Mouse (Mus musculus) lung, embryonic 16.5 days (tissue): Measurements from ENCODE around the gene Lpin3. TPM values are rescaled to one million over a fixed set of nuclear protein-coding genes. Genes with fewer than 3 reads are reported as not detected.

Experiments used
- ATAC-seq: fragments of 200-750 bp; cut with Nextera tagmentation; 2 replicates; pipeline ENCODE4 v1.8.0; 2017; ENCODE audit warnings: low read depth, mild to moderate bottlenecking, moderate library complexity
- H3K27ac ChIP-seq: fragments of 300-500 bp; sonication (generic); 2 replicates; pipeline ENCODE4 v1.5.1; 2014; ENCODE audit warnings: mild to moderate bottlenecking, control low read depth, low read length
- H3K27me3 ChIP-seq: fragments of 300-500 bp; sonication (generic); 2 replicates; pipeline ENCODE4 v1.6.1; 2014; ENCODE audit warnings: low read depth, low read length, mixed read lengths; ENCODE audit not compliant: control insufficient read depth, insufficient read depth
- H3K36me3 ChIP-seq: fragments of 300-500 bp; sonication (generic); 2 replicates; pipeline ENCODE4 v1.6.1; 2014; ENCODE audit warnings: low read length; ENCODE audit not compliant: control insufficient read depth, insufficient read depth
- H3K4me1 ChIP-seq: fragments of 300-500 bp; sonication (generic); replicated peaks from 2 replicates; pipeline ENCODE4 v1.6.1; 2014; ENCODE audit warnings: low read length, mixed read lengths; ENCODE audit not compliant: control insufficient read depth, insufficient read depth
- H3K4me2 ChIP-seq: fragments of 300-500 bp; sonication (generic); 2 replicates; pipeline ENCODE4 v1.6.1; 2014; ENCODE audit warnings: low read depth, low read length, control low read depth
- H3K4me3 ChIP-seq: fragments of 300-500 bp; sonication (generic); 2 replicates; pipeline ENCODE4 v1.5.1; 2014; ENCODE audit warnings: mild to moderate bottlenecking, low read length, control low read depth
- H3K9ac ChIP-seq: fragments of 300-500 bp; sonication (generic); 2 replicates; pipeline ENCODE4 v1.6.1; 2014; ENCODE audit warnings: low read length, control low read depth
- H3K9me3 ChIP-seq: fragments of 300-500 bp; sonication (generic); 2 replicates; pipeline ENCODE4 v1.6.1; 2016; ENCODE audit warnings: low read length; ENCODE audit not compliant: control insufficient read depth
- WGBS: fragments of 180-500 bp; shearing (Covaris S2); extraction: QIAGEN DNeasy Blood & Tissue Kit; methylation state at CpG from one replicate; pipeline ENCODE4 v1.1.7; 2014; 5-methylcytosine and 5-hydroxymethylcytosine counted together
- polyA plus RNA-seq: library from polyadenylated mRNA; unstranded; fragments of >200 nt; fragmentation: Nextera tagmentation; extraction: Ambion mirVana; gene quantifications from 2 replicates; pipeline ENCODE4 v1.2.1, GENCODE M21; 2015

Gene Lpin3
- polyA plus RNA-seq, 1 experiment from 2014 or later = 3.6 TPM

DNA sequence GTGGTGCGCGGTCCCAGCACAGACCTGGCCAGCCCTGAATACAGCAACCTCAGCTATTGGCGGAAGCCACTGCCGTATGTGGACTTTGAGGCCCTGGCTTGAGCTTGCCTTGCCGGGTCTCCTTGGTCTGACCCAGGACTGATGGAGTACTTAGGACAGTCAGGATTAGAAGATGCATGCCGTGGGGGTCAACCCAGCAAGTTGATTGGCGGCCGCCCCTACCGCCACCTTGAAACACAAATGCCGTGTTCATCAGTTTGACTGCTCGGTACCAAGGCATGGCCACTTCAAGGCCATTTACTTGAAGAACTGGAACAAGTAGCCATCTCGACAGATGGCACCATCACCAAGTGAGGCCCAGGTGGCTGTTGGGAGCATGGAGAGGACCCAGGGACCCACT is 24.8 kb downstream of the Lpin3 start:
- no peak for ATAC-seq
- WGBS = 94% methylated on average over 12 of the region's 12 CpGs
- H3K4me3 ChIP-seq = no peak overlapping the region

DNA sequence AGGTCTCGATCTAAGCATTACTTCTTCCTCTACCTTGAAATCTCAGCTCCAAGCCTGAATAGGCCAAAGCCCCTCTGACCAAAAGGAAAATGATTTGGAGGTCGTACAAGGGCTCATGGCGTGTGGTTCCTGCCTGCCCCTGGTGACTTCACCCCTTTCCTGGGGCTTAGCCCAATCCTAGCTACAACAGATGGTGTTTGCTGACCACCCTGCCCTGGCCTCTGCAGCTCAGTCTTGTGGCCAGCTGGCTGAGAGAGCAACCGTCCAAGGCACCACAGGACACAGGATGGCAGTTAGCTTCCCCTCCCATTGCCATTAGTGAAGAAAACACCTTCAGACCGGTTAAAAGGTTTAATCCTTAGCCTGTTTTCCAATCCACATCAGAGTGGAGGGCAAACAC is 25.6 kb downstream of the Lpin3 start:
- no peaks in the 10 kb centered on the region for H3K4me1 ChIP-seq
- no peak overlapping the region for H3K27ac ChIP-seq
- H3K27me3 ChIP-seq = peaks cover 8% of the 10 kb centered on the region
- H3K9ac ChIP-seq = no peak overlapping the region
- H3K36me3 ChIP-seq = no peaks in the 10 kb centered on the region
- no peak overlapping the region for H3K4me3 ChIP-seq
- no peaks in the 10 kb centered on the region for H3K9me3 ChIP-seq
- H3K4me2 ChIP-seq = no peak overlapping the region
- WGBS = 74% methylated on average over 5 of the region's 5 CpGs
- no peak for ATAC-seq

More for the DNA sequence above, 24.8 kb downstream of the Lpin3 start:
- no peaks in the 10 kb centered on the region for H3K9me3 ChIP-seq
- no peak overlapping the region for H3K27ac ChIP-seq
- no peaks in the 10 kb centered on the region for H3K36me3 ChIP-seq
- no peaks in the 10 kb centered on the region for H3K4me1 ChIP-seq
- peaks cover 1% of the 10 kb centered on the region for H3K27me3 ChIP-seq
- no peak overlapping the region for H3K9ac ChIP-seq
- H3K4me2 ChIP-seq = no peak overlapping the region

DNA sequence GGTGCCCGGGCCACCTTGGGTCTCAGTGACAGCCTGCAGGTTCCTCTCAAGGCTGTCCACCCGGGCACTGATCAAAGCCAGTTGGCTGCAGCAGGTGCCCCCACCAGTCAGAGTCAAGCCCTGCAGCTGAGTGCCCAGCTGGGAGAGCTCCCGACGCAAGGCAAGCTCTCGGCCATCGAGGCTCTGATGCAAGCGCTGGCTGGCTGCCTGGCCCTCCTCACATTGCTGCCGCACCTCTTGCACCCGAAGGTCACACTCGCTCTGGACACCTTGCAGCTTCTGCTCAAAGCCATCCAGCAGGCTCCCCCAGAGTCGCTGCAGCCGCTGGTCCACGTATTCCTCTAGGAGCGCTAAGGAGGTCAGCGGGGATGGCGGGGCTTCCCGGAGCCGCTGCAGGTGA is 28.1 kb downstream of the Lpin3 start:
- Histone ChIP-seq H3K4me3 (no peak overlapping the region), H3K36me3 (no peaks in the 10 kb centered on the region), H3K4me1 (peaks cover 13% of the 10 kb centered on the region), H3K9me3 (no peaks in the 10 kb centered on the region), H3K4me2 (no peak overlapping the region), H3K27me3 (peaks cover 30% of the 10 kb centered on the region), H3K27ac (no peak overlapping the region), H3K9ac (no peak overlapping the region)
- ATAC-seq = no peak
- 58% methylated on average over 18 of the region's 18 CpGs for WGBS

DNA sequence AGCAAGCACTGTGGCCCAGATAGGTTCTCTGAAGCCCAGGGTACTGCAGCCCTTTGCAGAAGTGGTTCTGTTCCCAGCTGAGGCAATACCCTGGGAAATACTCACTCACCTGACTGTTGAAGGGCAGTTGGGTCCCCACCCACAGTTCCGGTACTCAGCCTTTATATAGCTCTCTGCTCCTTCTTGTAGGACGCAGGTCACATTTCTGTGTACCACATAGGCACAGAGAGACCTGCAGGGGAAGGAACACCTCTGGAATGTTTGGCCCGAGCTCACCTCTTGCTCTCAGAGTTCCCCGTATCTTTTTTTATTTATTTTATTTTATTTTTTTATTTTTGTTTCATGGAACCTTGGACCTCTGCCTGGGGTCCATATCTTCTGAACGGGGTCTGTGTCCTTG is 30.2 kb downstream of the Lpin3 start:
- ATAC-seq = no peak
- peaks cover 17% of the 10 kb centered on the region for H3K4me1 ChIP-seq
- no peaks in the 10 kb centered on the region for H3K9me3 ChIP-seq
- H3K4me2 ChIP-seq = no peak overlapping the region
- H3K27ac ChIP-seq = no peak overlapping the region
- no peak overlapping the region for H3K4me3 ChIP-seq
- H3K27me3 ChIP-seq = peaks cover 30% of the 10 kb centered on the region
- H3K36me3 ChIP-seq = no peaks in the 10 kb centered on the region
- 70% methylated on average over 5 of the region's 5 CpGs for WGBS
- no peak overlapping the region for H3K9ac ChIP-seq

DNA sequence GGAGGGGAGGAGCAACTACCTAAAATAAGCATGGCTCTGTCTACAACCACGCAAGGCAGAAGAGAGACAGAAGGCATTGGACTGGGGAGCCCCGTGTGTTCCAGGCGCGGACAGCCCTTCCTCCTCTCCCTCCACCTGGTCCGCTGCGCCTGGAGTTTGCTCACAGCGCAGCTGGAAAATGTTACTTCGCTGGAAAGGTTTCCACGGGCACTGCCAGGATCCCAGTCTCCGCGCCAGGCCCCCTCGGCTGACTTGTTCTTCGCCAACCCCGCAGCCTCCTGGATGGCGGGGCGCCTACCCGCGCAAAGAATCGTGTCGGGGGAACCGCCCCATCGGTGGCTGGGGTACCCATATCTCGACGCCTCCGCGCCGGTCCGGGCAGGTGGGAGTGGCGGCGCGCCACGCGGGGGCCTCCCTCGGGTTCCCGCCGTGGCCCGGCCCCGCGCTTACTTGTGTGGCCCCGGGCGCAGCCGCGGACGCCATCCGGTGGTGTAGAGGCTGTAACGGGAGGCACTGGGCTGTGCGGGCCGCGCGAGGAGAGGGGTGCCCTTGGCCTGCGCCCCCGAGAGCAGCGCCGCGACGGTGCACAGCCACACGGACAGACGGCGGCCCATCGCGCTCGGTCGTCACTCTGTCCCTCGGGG is 31.2 kb downstream of the Lpin3 start:
- Histone ChIP-seq H3K27ac (no peak overlapping the region), H3K9me3 (no peaks in the 10 kb centered on the region), H3K36me3 (no peaks in the 10 kb centered on the region), H3K4me2 (peak overlapping the region; percentile 97), H3K4me3 (peak overlapping the region; percentile 59), H3K4me1 (peaks cover 17% of the 10 kb centered on the region), H3K9ac (peak overlapping the region; percentile 67), H3K27me3 (peaks cover 30% of the 10 kb centered on the region)
- WGBS = under 1% methylated on average over 64 of the region's 64 CpGs
- peak; percentile 44 for ATAC-seq

DNA sequence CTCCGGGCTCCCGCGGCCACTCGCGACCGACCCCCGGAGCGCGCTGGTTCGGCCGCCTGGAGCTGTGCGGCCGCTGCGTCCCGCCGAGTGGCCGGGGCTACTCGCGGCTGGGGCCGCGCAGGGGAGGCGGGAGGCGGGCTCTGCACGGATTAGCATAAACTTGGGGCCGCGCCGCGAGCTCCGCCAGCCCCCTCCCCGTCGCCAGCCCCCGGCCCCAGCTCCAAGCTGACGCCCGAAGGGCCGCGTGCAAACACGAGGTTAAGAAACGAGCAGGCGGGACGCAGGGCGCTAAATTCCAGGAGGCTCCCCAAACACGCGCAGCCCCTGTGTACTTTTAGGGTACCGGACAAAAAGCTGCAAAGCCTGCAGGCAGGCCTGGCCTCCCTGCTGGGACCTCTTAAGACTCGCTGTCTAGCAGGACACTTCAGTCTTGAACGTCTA is 31.8 kb downstream of the Lpin3 start, which contains the start of gene Emilin3:
Gene Emilin3, minus strand, starts transcription at position 98 of the 441 bp plus-strand sequence.
- no peaks in the 10 kb centered on the region for H3K36me3 ChIP-seq
- peak within 1 kb of the TSS; percentile 67 for H3K9ac ChIP-seq
- peaks cover 30% of the 10 kb centered on the region for H3K27me3 ChIP-seq
- peak; percentile 60 for ATAC-seq
- peak within 1 kb of the TSS; percentile 59 for H3K4me3 ChIP-seq
- H3K27ac ChIP-seq = no peak within 1 kb of the TSS
- H3K4me2 ChIP-seq = peak within 1 kb of the TSS; percentile 97
- peaks cover 17% of the 10 kb centered on the region for H3K4me1 ChIP-seq
- under 1% methylated on average over 42 of the region's 46 CpGs for WGBS
- H3K9me3 ChIP-seq = no peaks in the 10 kb centered on the region

DNA sequence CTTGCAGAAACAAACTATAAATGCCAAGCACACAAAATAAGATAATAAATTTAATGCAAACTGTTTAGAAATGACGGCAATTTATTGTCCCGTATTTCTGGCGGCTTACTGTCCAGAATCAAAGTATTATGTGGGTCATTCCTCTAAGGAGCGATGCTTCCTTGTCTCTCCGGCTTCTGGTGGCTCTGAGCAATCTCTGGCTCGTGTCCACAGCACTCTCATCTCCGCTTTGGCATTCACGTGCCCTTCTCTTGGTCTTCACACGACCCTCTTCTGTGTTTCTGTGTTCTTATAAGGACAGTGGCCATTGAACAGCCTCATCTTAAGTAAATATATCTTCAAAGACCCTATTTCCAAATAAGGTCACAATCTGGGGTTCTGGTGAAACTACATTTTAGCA is 34.2 kb downstream of the Lpin3 start:
- Histone ChIP-seq H3K4me1 (peaks cover 17% of the 10 kb centered on the region), H3K27me3 (peaks cover 30% of the 10 kb centered on the region), H3K27ac (peak overlapping the region; percentile 16; the same call in 1 of the 2 replicates), H3K9me3 (no peaks in the 10 kb centered on the region), H3K4me2 (no peak overlapping the region), H3K36me3 (no peaks in the 10 kb centered on the region), H3K9ac (no peak overlapping the region), H3K4me3 (no peak overlapping the region)
- 61% methylated on average over 9 of the region's 9 CpGs for WGBS
- no peak for ATAC-seq

DNA sequence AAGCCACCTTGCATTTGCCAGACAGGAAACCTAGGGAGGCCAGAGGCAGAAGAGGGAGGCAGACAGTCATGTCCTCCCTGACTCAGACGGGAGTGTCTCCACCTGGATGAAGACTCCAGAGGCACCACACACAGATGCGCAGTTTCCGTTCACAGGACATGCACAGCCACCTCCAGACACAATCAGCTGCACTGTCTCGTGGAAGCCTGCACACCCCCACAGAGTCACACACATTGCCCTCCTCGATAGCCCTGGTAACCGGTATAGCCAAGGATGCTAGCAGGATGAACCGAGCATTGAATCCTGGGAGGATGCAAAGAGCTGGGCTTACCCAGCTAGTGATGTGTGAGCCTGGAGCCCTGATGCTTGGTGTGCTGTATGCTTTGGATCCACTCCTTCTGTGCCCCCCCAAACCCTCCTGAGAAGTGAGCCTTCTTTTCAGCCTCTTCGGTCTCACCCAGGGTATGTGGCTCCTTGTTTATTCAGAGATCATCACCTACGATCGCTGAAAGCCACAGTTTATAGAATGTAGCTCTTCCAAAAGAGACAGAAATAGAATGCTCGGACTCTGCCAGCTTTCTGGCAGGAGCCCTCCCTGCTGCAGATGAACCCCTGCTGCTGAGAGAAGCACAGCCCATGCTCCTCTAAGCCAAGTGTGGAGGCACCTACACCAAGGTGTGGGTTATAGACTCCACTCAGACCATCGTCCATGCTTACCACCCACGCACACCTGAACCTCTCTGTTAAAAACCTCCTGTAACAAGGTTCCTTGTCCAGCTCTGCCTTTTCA is 35.5 kb downstream of the Lpin3 start:
- peaks cover 23% of the 10 kb centered on the region for H3K27me3 ChIP-seq
- H3K27ac ChIP-seq = no peak overlapping the region
- no peak for ATAC-seq
- H3K9ac ChIP-seq = no peak overlapping the region
- H3K4me3 ChIP-seq = no peak overlapping the region
- no peaks in the 10 kb centered on the region for H3K9me3 ChIP-seq
- H3K36me3 ChIP-seq = no peaks in the 10 kb centered on the region
- 59% methylated on average over 13 of the region's 13 CpGs for WGBS
- peaks cover 18% of the 10 kb centered on the region for H3K4me1 ChIP-seq
- H3K4me2 ChIP-seq = no peak overlapping the region

DNA sequence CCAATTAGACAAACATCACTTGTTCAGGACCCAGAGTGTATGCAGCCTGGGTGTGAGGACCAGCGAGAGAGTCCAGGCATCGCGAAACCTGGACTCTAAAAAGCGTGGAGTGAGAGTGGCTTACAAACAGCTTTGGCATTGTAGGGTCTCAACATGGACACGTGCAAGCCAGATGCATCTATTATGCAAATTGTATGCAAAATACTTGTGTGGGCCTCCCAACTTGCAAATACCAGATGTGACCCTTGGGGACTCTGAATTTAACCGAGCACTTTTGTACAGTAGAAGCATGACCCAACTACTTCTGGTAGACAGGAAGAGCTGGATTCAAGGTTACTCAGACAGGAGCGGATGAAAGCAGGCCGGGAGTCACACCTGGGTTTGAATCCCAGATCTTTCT is 36.2 kb downstream of the Lpin3 start:
- ATAC-seq = no peak
- 82% methylated on average over 8 of the region's 8 CpGs for WGBS
- Histone ChIP-seq H3K36me3 (no peaks in the 10 kb centered on the region), H3K4me3 (no peak overlapping the region), H3K4me1 (peaks cover 17% of the 10 kb centered on the region), H3K4me2 (no peak overlapping the region), H3K27me3 (peaks cover 16% of the 10 kb centered on the region), H3K9ac (no peak overlapping the region), H3K27ac (no peak overlapping the region), H3K9me3 (no peaks in the 10 kb centered on the region)
